Mouse (Mus musculus) heart, postnatal 0 days (tissue): ENCODE data around the gene Chchd3. TPM values are rescaled to one million over a fixed set of nuclear protein-coding genes. Genes with fewer than 3 reads are reported as not detected.

Source experiments
- ATAC-seq: fragments of 200-750 bp; cut with Nextera tagmentation; 2 replicates; pipeline ENCODE4 v1.8.0; 2017; ENCODE audit warnings: low read depth, moderate number of reproducible peaks, moderate library complexity; ENCODE audit not compliant: insufficient read depth
- DNase-seq: peaks from one replicate; pipeline ENCODE4 v3.0.0-alpha.2; 2016; ENCODE audit warnings: low spot score
- H3K27ac ChIP-seq: fragments of 300-500 bp; sonication (generic); 2 replicates; pipeline ENCODE4 v1.5.1; 2014; ENCODE audit warnings: low read depth, mild to moderate bottlenecking
- H3K27me3 ChIP-seq: fragments of 300-500 bp; sonication (generic); 2 replicates; pipeline ENCODE4 v1.6.1; 2014; ENCODE audit warnings: low read length, mixed read lengths; ENCODE audit not compliant: control insufficient read depth, insufficient read depth
- H3K36me3 ChIP-seq: fragments of 300-500 bp; sonication (generic); replicated peaks from 2 replicates; pipeline ENCODE4 v1.6.1; 2014; ENCODE audit warnings: low read length, mixed read lengths; ENCODE audit not compliant: control insufficient read depth, insufficient read depth
- H3K4me1 ChIP-seq: fragments of 300-500 bp; sonication (generic); 2 replicates; pipeline ENCODE4 v1.6.1; 2014; ENCODE audit warnings: antibody characterized with exemption; ENCODE audit not compliant: control insufficient read depth, insufficient read depth
- H3K4me2 ChIP-seq: fragments of 300-500 bp; sonication (generic); 2 replicates; pipeline ENCODE4 v1.6.1; 2014; ENCODE audit warnings: low read depth, mild to moderate bottlenecking, low read length, moderate library complexity
- H3K4me3 ChIP-seq: fragments of 300-500 bp; sonication (generic); 2 replicates; pipeline ENCODE4 v1.5.1; 2014; ENCODE audit warnings: low read depth, low read length
- H3K9ac ChIP-seq: fragments of 300-500 bp; sonication (generic); replicated peaks from 2 replicates; pipeline ENCODE4 v1.6.1; 2014; ENCODE audit warnings: low read depth, low read length, mixed read lengths
- H3K9me3 ChIP-seq: fragments of 300-500 bp; sonication (generic); replicated peaks from 2 replicates; pipeline ENCODE4 v1.6.1; 2016; ENCODE audit warnings: low read length; ENCODE audit not compliant: control insufficient read depth
- CTCF ChIP-seq: IDR thresholded peaks from 2 replicates; pipeline ENCODE4 v1.5.1; 2016; ENCODE audit warnings: antibody characterized with exemption, control low read depth, low read depth
- EP300 ChIP-seq: IDR thresholded peaks from 2 replicates; pipeline ENCODE4 v1.6.1; 2016; ENCODE audit warnings: antibody characterized with exemption, low read depth
- WGBS: fragments of 180-500 bp; shearing (Covaris S2); extraction: QIAGEN DNeasy Blood & Tissue Kit; methylation state at CpG from one replicate; pipeline ENCODE4 v1.1.7; 2014; 5-methylcytosine and 5-hydroxymethylcytosine counted together
- polyA plus RNA-seq: library from polyadenylated mRNA; unstranded; fragments of >200 nt; fragmentation: Nextera tagmentation; extraction: Ambion mirVana; gene quantifications from 2 replicates; pipeline ENCODE4 v1.2.1, GENCODE M21; 2015
- total RNA-seq: library from RNA; depleted of rRNA; stranded (reverse); fragments of >200 nt; gene quantifications from 2 replicates; pipeline ENCODE4 v1.2.3, GENCODE M21; 2014; ENCODE audit warnings: low replicate concordance

The Chchd3 gene
- total and polyA plus RNA-seq, 2 experiments from 2014 or later, result 314 to 332 TPM

DNA sequence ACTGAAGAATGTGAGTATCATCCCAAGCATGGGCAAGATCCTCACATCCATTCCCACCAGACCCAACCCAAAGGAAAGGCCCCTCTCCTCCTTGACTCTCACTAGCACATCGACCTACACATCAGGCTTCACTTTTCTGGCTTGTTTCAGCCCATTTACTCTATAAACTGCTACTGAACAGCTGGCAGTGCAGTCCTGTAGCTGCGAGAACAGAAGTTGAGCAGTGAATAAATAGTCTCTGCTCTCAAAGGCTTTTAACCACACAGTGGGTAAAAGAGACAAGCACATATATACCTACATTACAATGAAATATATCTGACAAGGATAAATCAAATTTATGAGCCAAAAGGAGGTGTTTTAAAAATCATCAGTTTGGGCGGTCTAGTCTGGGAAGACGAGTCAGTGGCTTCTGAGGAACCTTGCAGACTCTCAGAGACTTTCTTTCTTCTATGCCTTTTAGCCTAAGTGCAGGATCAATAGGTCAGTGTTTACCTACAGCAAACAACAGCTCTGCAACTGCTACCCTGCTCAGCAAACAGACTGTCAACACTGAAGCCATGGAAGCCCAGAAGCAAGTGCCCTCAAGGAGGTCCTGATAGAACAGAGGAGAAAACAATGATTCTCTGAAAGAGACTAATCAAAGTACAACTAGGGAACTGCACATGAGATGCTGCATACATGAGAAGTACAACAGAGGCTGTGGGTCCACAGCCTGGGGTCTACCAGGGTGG is 19.5 kb downstream of the Chchd3 start:
- no peak for ATAC-seq
- no peaks in the 10 kb centered on the region for H3K27me3 ChIP-seq
- peaks cover 41% of the 10 kb centered on the region for H3K36me3 ChIP-seq
- WGBS, result 96% methylated on average over 4 of the region's 4 CpGs
- H3K4me2 ChIP-seq, result no peak overlapping the region
- no peak overlapping the region for H3K27ac ChIP-seq
- no peak for DNase-seq
- H3K9me3 ChIP-seq, result no peaks in the 10 kb centered on the region
- TF ChIP-seq CTCF, result no peak
- no peak for TF ChIP-seq EP300
- H3K4me3 ChIP-seq, result no peak overlapping the region
- peaks cover 13% of the 10 kb centered on the region for H3K4me1 ChIP-seq
- no peak overlapping the region for H3K9ac ChIP-seq

DNA sequence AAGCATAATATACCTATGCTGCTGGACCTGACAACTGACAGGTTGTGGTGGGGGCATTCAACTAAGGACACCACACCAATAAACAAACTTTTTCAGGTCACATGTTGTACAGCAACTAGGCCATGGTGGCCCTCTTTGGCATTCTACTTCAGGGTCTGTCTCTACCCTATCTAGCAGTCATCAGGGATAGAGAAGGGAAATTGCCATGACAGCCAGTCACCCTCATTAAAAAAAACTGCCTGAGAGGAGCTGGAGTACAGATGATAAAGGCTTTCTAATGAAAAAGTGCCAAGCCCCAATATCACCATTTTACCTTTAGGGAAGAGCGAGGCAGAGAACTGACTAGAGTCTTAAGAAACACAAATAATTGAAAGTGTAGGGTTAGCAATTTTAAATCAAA is 27.5 kb downstream of the Chchd3 start:
- Histone ChIP-seq H3K4me1 (peaks cover 26% of the 10 kb centered on the region; the same call in 1 of the 2 replicates), H3K27me3 (no peaks in the 10 kb centered on the region), H3K4me3 (no peak overlapping the region), H3K27ac (no peak overlapping the region), H3K9ac (no peak overlapping the region), H3K4me2 (no peak overlapping the region), H3K36me3 (peaks cover 8% of the 10 kb centered on the region), H3K9me3 (no peaks in the 10 kb centered on the region)
- no peak for TF ChIP-seq EP300
- TF ChIP-seq CTCF, result no peak
- no peak for ATAC-seq
- WGBS, result 97% methylated on average over 1 of the region's 1 CpGs
- DNase-seq, result no peak

DNA sequence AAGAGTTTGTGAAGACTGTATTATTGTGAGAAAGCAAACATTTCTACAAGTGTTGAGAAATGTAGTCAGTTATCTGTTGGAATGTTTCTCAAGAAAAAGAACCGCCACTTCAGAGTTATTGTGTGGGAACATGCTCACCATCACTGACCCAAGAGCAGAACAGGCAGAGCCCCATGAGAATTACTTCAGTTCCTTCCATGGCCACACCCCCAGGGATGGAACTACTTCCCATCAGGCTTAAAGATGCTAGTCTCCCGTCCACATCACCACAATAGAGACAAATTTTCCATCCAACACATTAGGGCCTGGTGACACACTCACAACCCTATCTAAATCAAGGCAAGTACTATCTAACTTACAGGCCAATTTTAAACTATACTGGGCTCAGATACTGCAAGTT is 28.4 kb downstream of the Chchd3 start:
- no peak overlapping the region for H3K4me3 ChIP-seq
- H3K36me3 ChIP-seq, result peaks cover 3% of the 10 kb centered on the region
- no peak overlapping the region for H3K9ac ChIP-seq
- H3K27ac ChIP-seq, result no peak overlapping the region
- TF ChIP-seq EP300, result no peak
- TF ChIP-seq CTCF, result no peak
- WGBS, result 50% methylated on average over 2 of the region's 2 CpGs
- no peak overlapping the region for H3K4me2 ChIP-seq
- ATAC-seq (no peak), DNase-seq (no peak)
- no peaks in the 10 kb centered on the region for H3K27me3 ChIP-seq
- H3K4me1 ChIP-seq, result peaks cover 26% of the 10 kb centered on the region; the same call in 1 of the 2 replicates
- no peaks in the 10 kb centered on the region for H3K9me3 ChIP-seq

DNA sequence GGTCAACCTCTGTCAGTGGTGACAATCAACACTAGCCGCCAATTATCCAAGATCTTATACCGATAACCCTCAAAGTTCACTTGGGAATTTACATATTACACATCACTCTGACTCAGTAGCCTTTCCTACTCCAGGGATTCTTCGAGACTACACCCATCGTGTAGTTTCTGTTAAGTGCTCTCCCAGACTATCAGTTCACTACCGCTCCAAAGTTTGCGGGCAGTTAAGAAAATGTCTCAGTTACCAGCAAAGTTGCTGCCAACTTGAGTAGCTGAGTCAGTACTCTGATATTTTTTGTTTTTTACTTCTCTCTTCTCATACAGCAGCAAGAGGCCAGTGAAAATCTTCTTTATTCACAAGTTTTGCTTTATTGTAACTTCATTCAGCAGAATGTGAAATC is 31.8 kb downstream of the Chchd3 start:
- H3K36me3 ChIP-seq, result peaks cover 3% of the 10 kb centered on the region; the same call in 1 of the 2 replicates
- H3K9ac ChIP-seq, result no peak overlapping the region
- TF ChIP-seq CTCF, result no peak
- TF ChIP-seq EP300, result no peak
- 0 out of 2 replicates have a peak, but pooled peaks cover 5% of the 10 kb centered on the region for H3K4me1 ChIP-seq
- no peak for ATAC-seq
- no peak overlapping the region for H3K4me3 ChIP-seq
- 88% methylated on average over 6 of the region's 6 CpGs for WGBS
- no peak overlapping the region for H3K27ac ChIP-seq
- H3K4me2 ChIP-seq, result no peak overlapping the region
- no peaks in the 10 kb centered on the region for H3K9me3 ChIP-seq
- DNase-seq, result no peak
- H3K27me3 ChIP-seq, result no peaks in the 10 kb centered on the region

DNA sequence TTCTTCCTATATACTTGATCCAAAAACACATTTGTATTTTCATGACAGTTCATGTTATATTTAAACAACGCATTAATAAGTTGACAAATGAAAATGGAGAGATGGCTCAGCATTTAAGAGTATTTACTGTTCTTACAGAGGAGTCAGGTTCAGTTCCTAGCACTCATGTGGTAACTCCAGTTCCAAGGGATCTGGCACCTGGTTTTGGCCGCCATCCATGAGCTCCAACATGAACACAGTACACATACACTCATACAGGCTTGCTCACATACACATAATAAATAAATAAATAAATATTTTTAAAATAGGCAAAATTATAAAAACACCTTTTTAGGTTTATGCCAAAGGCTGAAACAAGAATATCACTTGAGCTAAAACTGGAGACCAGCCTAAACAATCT is 35.0 kb downstream of the Chchd3 start:
- no peaks in the 10 kb centered on the region for H3K27me3 ChIP-seq
- TF ChIP-seq CTCF (no peak), EP300 (no peak)
- DNase-seq (no peak), ATAC-seq (no peak)
- no peak overlapping the region for H3K9ac ChIP-seq
- H3K4me2 ChIP-seq, result no peak overlapping the region
- no peaks in the 10 kb centered on the region for H3K9me3 ChIP-seq
- H3K36me3 ChIP-seq, result peaks cover 3% of the 10 kb centered on the region; the same call in 1 of the 2 replicates
- WGBS, result 94% methylated on average over 2 of the region's 2 CpGs
- no peak overlapping the region for H3K27ac ChIP-seq
- no peaks in the 10 kb centered on the region for H3K4me1 ChIP-seq
- H3K4me3 ChIP-seq, result no peak overlapping the region

DNA sequence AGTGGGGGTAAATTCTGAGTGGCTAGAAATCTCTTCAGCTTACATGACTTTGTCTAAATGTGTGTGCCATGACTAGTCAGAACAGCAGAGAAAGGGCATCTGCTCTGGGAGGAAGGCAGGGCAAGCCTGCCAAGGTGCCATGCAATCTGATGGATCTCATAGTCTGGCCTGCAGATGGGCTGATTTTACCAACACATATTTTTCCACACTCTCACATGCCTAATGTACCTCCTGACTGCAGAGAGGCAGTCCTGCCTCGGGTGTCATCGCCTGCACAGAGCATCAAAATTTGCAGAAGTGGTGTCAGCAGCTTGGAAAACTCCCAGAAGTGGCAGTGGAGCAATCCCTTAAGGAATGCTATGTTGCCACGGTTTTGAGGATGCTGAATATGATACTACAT is 55.5 kb downstream of the Chchd3 start:
- H3K9ac ChIP-seq, result no peak overlapping the region

More for the DNA sequence above, 55.5 kb downstream of the Chchd3 start:
- Histone ChIP-seq H3K4me3 (no peak overlapping the region), H3K36me3 (peaks cover 8% of the 10 kb centered on the region), H3K27me3 (no peaks in the 10 kb centered on the region), H3K27ac (no peak overlapping the region), H3K4me1 (no peaks in the 10 kb centered on the region), H3K4me2 (no peak overlapping the region), H3K9me3 (no peaks in the 10 kb centered on the region)
- DNase-seq, result no peak
- TF ChIP-seq EP300 (no peak), CTCF (no peak)
- WGBS, result 63% methylated on average over 3 of the region's 3 CpGs
- no peak for ATAC-seq
